Mouse (Mus musculus): ENCODE results near the gene Prp2. TPM values are rescaled to one million over a fixed set of nuclear protein-coding genes. Genes with fewer than 3 reads are reported as not detected.
"Not testable (repeated sequence)": the region's sequence is repeated elsewhere in the genome, so short reads cannot be mapped to it uniquely, and the experiment has no call there.

Prp2 gene
- not detected in 2 replicates for polyA plus RNA-seq (2015; fragmentation: Nextera tagmentation; extraction: Ambion mirVana)

- not testable (repeated sequence) for H3K27ac ChIP-seq (ENCODE audit: low read length); H3K9me3 ChIP-seq (ENCODE audit: control insufficient read depth, low read length); H3K4me1 ChIP-seq (replicated peaks; ENCODE audit: control insufficient read depth, insufficient read depth, low read length); H3K9ac ChIP-seq (replicated peaks; ENCODE audit: low read depth, low read length); ATAC-seq; H3K4me3 ChIP-seq (replicated peaks; ENCODE audit: low read length); H3K27me3 ChIP-seq (replicated peaks; ENCODE audit: control insufficient read depth, insufficient read depth, low read length); H3K4me2 ChIP-seq (ENCODE audit: low read length); H3K36me3 ChIP-seq (ENCODE audit: control insufficient read depth, insufficient read depth)
- WGBS = 68% methylated on average over 2 of the region's 2 CpGs
Observed at GRCm38 (mm10) chr6:132595613-132596012, at the start of gene Prp2. Gene Prp2 (plus strand): TSS chr6:132595913.

GRCm38 (mm10) chr6:132569509-132569908 lies 26.2 kb upstream of the Prp2 start, which contains the start of gene Prh1:
Gene Prh1 (plus strand): TSS chr6:132569809.
- not testable (repeated sequence) for H3K27ac ChIP-seq (ENCODE audit: low read length); H3K4me2 ChIP-seq (ENCODE audit: low read length); H3K36me3 ChIP-seq (ENCODE audit: control insufficient read depth, insufficient read depth); H3K4me3 ChIP-seq (replicated peaks; ENCODE audit: low read length); H3K27me3 ChIP-seq (replicated peaks; ENCODE audit: control insufficient read depth, insufficient read depth, low read length); H3K4me1 ChIP-seq (replicated peaks; ENCODE audit: control insufficient read depth, insufficient read depth, low read length); ATAC-seq; H3K9me3 ChIP-seq (ENCODE audit: control insufficient read depth, low read length); H3K9ac ChIP-seq (replicated peaks; ENCODE audit: low read depth, low read length)
- WGBS = 83% methylated on average over 1 of the region's 1 CpGs

- Histone ChIP-seq H3K4me1 (replicated peaks; ENCODE audit: control insufficient read depth, insufficient read depth, low read length) (no peaks in the 10 kb centered on the region), H3K4me3 (replicated peaks; ENCODE audit: low read length) (no peak overlapping the region), H3K27me3 (replicated peaks; ENCODE audit: control insufficient read depth, insufficient read depth, low read length) (no peaks in the 10 kb centered on the region), H3K9me3 (ENCODE audit: control insufficient read depth, low read length) (0 out of 2 replicates have a peak, but pooled peaks cover 2% of the 10 kb centered on the region), H3K4me2 (ENCODE audit: low read length) (no peak overlapping the region), H3K27ac (ENCODE audit: low read length) (no peak overlapping the region), H3K36me3 (ENCODE audit: control insufficient read depth, insufficient read depth) (no peaks in the 10 kb centered on the region), H3K9ac (replicated peaks; ENCODE audit: low read depth, low read length) (no peak overlapping the region)
- ATAC-seq = no peak
Observed at GRCm38 (mm10) chr6:132649399-132649798, 53.7 kb downstream of the Prp2 start.

Other genes with a start within 250 kb of the Prp2 start
- gene Gm8882, start 231.8 kb upstream of the Prp2 start, polyA plus RNA-seq (2015; fragmentation: Nextera tagmentation; extraction: Ambion mirVana) = not detected in 2 replicates
- gene Prh1, start 26.1 kb upstream of the Prp2 start, polyA plus RNA-seq (2015; fragmentation: Nextera tagmentation; extraction: Ambion mirVana) = not detected in 2 replicates
- not detected in 2 replicates for gene A630073D07Rik, start 55.6 kb downstream of the Prp2 start, polyA plus RNA-seq (2015; fragmentation: Nextera tagmentation; extraction: Ambion mirVana)
- gene Tas2r120, start 61.0 kb downstream of the Prp2 start, polyA plus RNA-seq (2015; fragmentation: Nextera tagmentation; extraction: Ambion mirVana) = not detected in 2 replicates
- gene Tas2r121, start 105.1 kb downstream of the Prp2 start, polyA plus RNA-seq (2015; fragmentation: Nextera tagmentation; extraction: Ambion mirVana) = not detected in 2 replicates
- gene Tas2r122, start 116.0 kb downstream of the Prp2 start, polyA plus RNA-seq (2015; fragmentation: Nextera tagmentation; extraction: Ambion mirVana) = not detected in 2 replicates
- not detected in 2 replicates for gene Tas2r115, start 142.1 kb downstream of the Prp2 start, polyA plus RNA-seq (2015; fragmentation: Nextera tagmentation; extraction: Ambion mirVana)
- not detected in 2 replicates for gene Tas2r124, start 158.8 kb downstream of the Prp2 start, polyA plus RNA-seq (2015; fragmentation: Nextera tagmentation; extraction: Ambion mirVana)
- gene Tas2r102, start 166.2 kb downstream of the Prp2 start, polyA plus RNA-seq (2015; fragmentation: Nextera tagmentation; extraction: Ambion mirVana) = not detected in 2 replicates
- not detected in 2 replicates for gene Tas2r136, start 182.2 kb downstream of the Prp2 start, polyA plus RNA-seq (2015; fragmentation: Nextera tagmentation; extraction: Ambion mirVana)
- not detected in 2 replicates for gene Tas2r117, start 206.9 kb downstream of the Prp2 start, polyA plus RNA-seq (2015; fragmentation: Nextera tagmentation; extraction: Ambion mirVana)